Mouse (Mus musculus): ENCODE measurements around the gene Nid2.

DNA sequence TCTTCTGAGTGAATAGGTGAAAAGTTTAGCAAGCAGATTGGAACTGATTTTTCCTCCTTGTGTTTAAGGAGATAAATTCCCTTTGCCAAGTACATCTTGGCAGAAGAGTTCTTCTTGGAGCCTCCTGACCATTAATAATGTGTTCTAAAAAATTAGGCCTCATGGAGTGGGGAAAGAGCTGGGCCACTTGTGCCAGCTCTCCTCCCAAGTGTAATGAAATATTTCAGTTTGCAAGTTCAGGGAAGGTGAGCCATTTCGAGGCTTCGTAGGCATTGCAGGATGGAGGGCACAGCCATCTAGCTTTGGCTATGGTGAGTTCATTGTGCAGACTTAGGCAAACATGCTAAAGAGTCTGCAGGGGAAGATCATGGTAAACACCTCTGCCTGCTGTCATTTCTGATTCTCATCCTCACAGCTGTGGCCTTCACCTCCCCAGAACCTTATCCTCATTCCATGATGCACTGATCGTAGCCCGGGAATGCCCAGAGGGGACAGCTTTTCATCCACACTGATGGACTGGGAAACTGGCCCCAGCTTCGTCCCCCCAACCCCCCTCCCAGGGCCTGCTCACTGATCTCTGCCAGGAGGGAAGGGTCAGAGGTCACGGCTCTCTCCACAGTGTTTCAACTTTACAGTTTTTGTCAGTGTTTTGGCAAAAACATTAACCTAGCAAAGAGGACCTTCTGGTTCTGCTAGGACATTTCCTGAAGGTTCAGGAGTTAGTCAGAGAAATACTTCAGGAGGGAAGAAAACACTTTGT is 18.6 kb downstream of the Nid2 start:
- TF ChIP-seq CTCF (IDR thresholded peaks at IDR 0.05 in 2 of 3, conservative IDR thresholded peaks at IDR 0.05 in 1 of 3; ENCODE audit: control insufficient read depth in 1 of 3, insufficient read depth in 1 of 3, low read depth in 2 of 3, low read length in 3 of 3, poor library complexity in 1 of 3, severe bottlenecking in 1 of 3) (no peak), GABPA (IDR thresholded peaks at IDR 0.05; ENCODE audit: low read depth, low read length) (no peak), NRF1 (IDR thresholded peaks at IDR 0.05; ENCODE audit: insufficient read depth, low read depth, low read length, poor library complexity, severe bottlenecking) (no peak), MEF2A (IDR thresholded peaks at IDR 0.05; ENCODE audit: extremely low read depth, insufficient replicate concordance, low read depth, low read length, poor library complexity, severe bottlenecking) (no peak), RAD21 (IDR thresholded peaks at IDR 0.05; ENCODE audit: low read depth, low read length) (no peak), GATA1 (IDR thresholded peaks at IDR 0.05; ENCODE audit: low read depth, low read length) (no peak), ETS1 (IDR thresholded peaks at IDR 0.05; ENCODE audit: low read depth, low read length) (no peak), USF2 (IDR thresholded peaks at IDR 0.05; ENCODE audit: borderline replicate concordance in 1 of 2, insufficient read depth in 1 of 2, low read depth in 1 of 2, low read length in 2 of 2) (no peak), MXI1 (IDR thresholded peaks at IDR 0.05; ENCODE audit: low read depth, low read length) (no peak), POLR2AphosphoS5 (IDR thresholded peaks at IDR 0.05; ENCODE audit: borderline replicate concordance, low read depth, low read length) (no peak)

Data from MEL (cell line).